Mouse (Mus musculus) CD8-positive naive resting alpha-beta T cell, adult 2 months (primary cell): ENCODE measurements around the gene Gm8265.
"Not testable (repeated sequence)": the region's sequence is repeated elsewhere in the genome, so short reads cannot be mapped to it uniquely, and the experiment has no call there.

ENCODE experiments used
- DNase-seq, 2 experiments: peaks; one replicate each; pipeline ENCODE4 v3.0.0; 2022; ENCODE audit warnings: low read depth in 2 of 2, low spot score in 2 of 2

Gene Gm8265

GRCm38 (mm10) chr14:5632928-5633327 is at the start of gene Gm8265:
Gene Gm8265, minus strand, starts transcription at chr14:5633028.
- not testable (repeated sequence) for DNase-seq
